In genomic region chr14:57376016-57376415, GRCm38 (mm10) we compare ENCODE assay signal across 31 mouse cellular contexts.
"Had no signal": no experiment of that assay in that cellular context is flagged by ENCODE, and none has a peak within 500 bp of the region (broad histone marks: within the 10 kb centered on the region; RNA-seq: fewer than 3 reads in every experiment).

No protein-coding gene starts in this region.

- H3K9ac ChIP-seq: heart, embryonic 12.5 days; heart, embryonic 13.5 days; heart, embryonic 15.5 days; hindbrain, embryonic 12.5 days; hindbrain, embryonic 13.5 days; hindbrain, embryonic 14.5 days; hindbrain, embryonic 15.5 days; intestine, embryonic 15.5 days; kidney, embryonic 15.5 days had no signal

- H3K27ac ChIP-seq: heart, embryonic 13.5 days; heart, embryonic 15.5 days; hindbrain, embryonic 10.5 days; hindbrain, embryonic 12.5 days; hindbrain, embryonic 13.5 days; hindbrain, embryonic 14.5 days; hindbrain, embryonic 15.5 days; hindbrain, postnatal 0 days; intestine, embryonic 15.5 days; kidney, embryonic 15.5 days; layer of hippocampus, adult 2 months; left cerebral cortex, adult 2 months had no signal

- H3K4me3 ChIP-seq: heart, embryonic 12.5 days; heart, embryonic 13.5 days; heart, embryonic 15.5 days; hindbrain, embryonic 10.5 days; hindbrain, embryonic 12.5 days; hindbrain, embryonic 13.5 days; hindbrain, embryonic 15.5 days; intestine, embryonic 15.5 days; kidney, embryonic 15.5 days; layer of hippocampus, adult 2 months; left cerebral cortex, adult 2 months had no signal

- DNase-seq: heart, postnatal 10 days; heart, postnatal 14 days; heart, postnatal 36 days; heart, postnatal 4 days; kidney, adult 11 months; kidney, adult 18-20 months; kidney, adult 2 months; kidney, adult 8-10 months; kidney, postnatal 10 days; kidney, postnatal 14 days; kidney, postnatal 25 days; kidney, postnatal 36 days; kidney, postnatal 4 days; layer of hippocampus, adult 9-11 months; layer of hippocampus, postnatal 36 days had no signal

- H3K27me3 ChIP-seq: heart, embryonic 12.5 days; heart, embryonic 13.5 days; heart, embryonic 15.5 days; hindbrain, embryonic 12.5 days; hindbrain, embryonic 15.5 days; intestine, embryonic 15.5 days; kidney, embryonic 15.5 days had no signal

- ATAC-seq: hindbrain, embryonic 16.5 days; hindbrain, postnatal 0 days; inflammation-experienced regulatory T-cells, adult 6 months had no signal

- H3K36me3 ChIP-seq: heart, embryonic 12.5 days; heart, embryonic 13.5 days; heart, embryonic 15.5 days; hindbrain, embryonic 10.5 days; hindbrain, embryonic 12.5 days; hindbrain, embryonic 13.5 days; hindbrain, embryonic 15.5 days; intestine, embryonic 15.5 days; kidney, embryonic 15.5 days had no signal

- H3K9me3 ChIP-seq: heart, embryonic 12.5 days; heart, embryonic 13.5 days; heart, embryonic 15.5 days; hindbrain, embryonic 10.5 days; hindbrain, embryonic 12.5 days; hindbrain, embryonic 13.5 days; hindbrain, embryonic 15.5 days; intestine, embryonic 15.5 days; kidney, embryonic 15.5 days had no signal

- H3K4me1 ChIP-seq: heart, embryonic 12.5 days; heart, embryonic 13.5 days; heart, embryonic 15.5 days; hindbrain, embryonic 10.5 days; hindbrain, embryonic 12.5 days; hindbrain, embryonic 13.5 days; hindbrain, embryonic 15.5 days; intestine, embryonic 15.5 days; kidney, embryonic 15.5 days had no signal

- H3K4me2 ChIP-seq: heart, embryonic 11.5 days; heart, embryonic 12.5 days; heart, embryonic 13.5 days; heart, embryonic 15.5 days; hindbrain, embryonic 12.5 days; hindbrain, embryonic 13.5 days; hindbrain, embryonic 14.5 days; hindbrain, embryonic 15.5 days; intestine, embryonic 15.5 days; kidney, embryonic 15.5 days had no signal
